Mouse (Mus musculus) spleen, postnatal 10 days (tissue): ENCODE measurements around the gene Ccdc15.
"Not testable (repeated sequence)": the region's sequence is repeated elsewhere in the genome, so short reads cannot be mapped to it uniquely, and the experiment has no call there.

ENCODE experiments used
- DNase-seq, 2 experiments: peaks; one replicate each; pipeline ENCODE4 v3.0.0; 2021 to 2022; ENCODE audit warnings: low spot score in 2 of 2

The Ccdc15 gene

GRCm38 (mm10) chr9:37351266-37351665 lies 3.0 kb upstream of the Ccdc15 start:
- DNase-seq, result no peak

GRCm38 (mm10) chr9:37349050-37349449 lies 818 bp upstream of the Ccdc15 start:
- DNase-seq, result peak in 1 of 2 experiments; percentile 6

- peak; percentile 34 to 39 for DNase-seq
Observed at GRCm38 (mm10) chr9:37347184-37347987, 846 bp downstream of the Ccdc15 start.

GRCm38 (mm10) chr9:37345406-37345805 lies 2.8 kb downstream of the Ccdc15 start:
- DNase-seq, result no peak

- no peak for DNase-seq
Observed at GRCm38 (mm10) chr9:37329456-37329855, 18.8 kb downstream of the Ccdc15 start.

- no peak for DNase-seq
Observed at GRCm38 (mm10) chr9:37301720-37302119, 46.5 kb downstream of the Ccdc15 start.

GRCm38 (mm10) chr9:37300501-37300900 lies 47.7 kb downstream of the Ccdc15 start:
- not testable (repeated sequence) for DNase-seq

- no peak for DNase-seq
Observed at GRCm38 (mm10) chr9:37295586-37295985, 52.6 kb downstream of the Ccdc15 start.

- no peak for DNase-seq
Observed at GRCm38 (mm10) chr9:37266622-37267021, 81.6 kb downstream of the Ccdc15 start.

GRCm38 (mm10) chr9:37255889-37256225 lies 92.4 kb downstream of the Ccdc15 start:
- peak in 1 of 2 experiments; percentile 62 for DNase-seq

GRCm38 (mm10) chr9:37255149-37255888 lies 92.9 kb downstream of the Ccdc15 start, which contains the start of gene Slc37a2:
Slc37a2 (minus strand) TSS chr9:37255738.
- DNase-seq, result peak; percentile 25 to 56

- DNase-seq, result no peak
Observed at GRCm38 (mm10) chr9:37254531-37255110, 93.6 kb downstream of the Ccdc15 start.

- DNase-seq, result no peak
Observed at GRCm38 (mm10) chr9:37250631-37251030, 97.6 kb downstream of the Ccdc15 start.

GRCm38 (mm10) chr9:37249976-37250375 lies 98.3 kb downstream of the Ccdc15 start:
- DNase-seq, result no peak

GRCm38 (mm10) chr9:37248381-37248906 lies 99.8 kb downstream of the Ccdc15 start:
- no peak for DNase-seq

- DNase-seq, result no peak
Observed at GRCm38 (mm10) chr9:37247429-37247828, 100.8 kb downstream of the Ccdc15 start.

- no peak for DNase-seq
Observed at GRCm38 (mm10) chr9:37245810-37246209, 102.4 kb downstream of the Ccdc15 start.

GRCm38 (mm10) chr9:37245404-37245803 lies 102.8 kb downstream of the Ccdc15 start:
- DNase-seq, result no peak

GRCm38 (mm10) chr9:37244600-37244999 lies 103.6 kb downstream of the Ccdc15 start:
- no peak for DNase-seq

- no peak for DNase-seq
Observed at GRCm38 (mm10) chr9:37242764-37243163, 105.5 kb downstream of the Ccdc15 start.

GRCm38 (mm10) chr9:37235951-37236737 lies 112.1 kb downstream of the Ccdc15 start:
- DNase-seq, result no peak
